Mouse (Mus musculus): ENCODE results near the gene Ppp1ca.

Gene Ppp1ca

GRCm38 (mm10) chr19:4184976-4185975, 6.6 kb upstream of the Ppp1ca start:
- DNase-seq (ENCODE audit: low read depth, low spot score): no peak

- DNase-seq (ENCODE audit: low read depth, low spot score): no peak
Observed at GRCm38 (mm10) chr19:4187303-4187702, 4.6 kb upstream of the Ppp1ca start.

- DNase-seq (ENCODE audit: low read depth, low spot score): no peak
Observed at GRCm38 (mm10) chr19:4189051-4189620, 2.7 kb upstream of the Ppp1ca start.

- no peak for DNase-seq (ENCODE audit: low read depth, low spot score)
Observed at GRCm38 (mm10) chr19:4190831-4191334, 982 bp upstream of the Ppp1ca start, which contains the start of gene Tbc1d10c. Tbc1d10c (minus strand) TSS chr19:4191284.

- DNase-seq (ENCODE audit: low read depth, low spot score): no peak
Observed at GRCm38 (mm10) chr19:4192251-4192985, 553 bp downstream of the Ppp1ca start.

GRCm38 (mm10) chr19:4193129-4193528, 1.3 kb downstream of the Ppp1ca start:
- no peak for DNase-seq (ENCODE audit: low read depth, low spot score)

- DNase-seq (ENCODE audit: low read depth, low spot score): no peak
Observed at GRCm38 (mm10) chr19:4194021-4194724, 2.3 kb downstream of the Ppp1ca start.

- DNase-seq (ENCODE audit: low read depth, low spot score): no peak
Observed at GRCm38 (mm10) chr19:4194776-4195650, 3.1 kb downstream of the Ppp1ca start.

- no peak for DNase-seq (ENCODE audit: low read depth, low spot score)
Observed at GRCm38 (mm10) chr19:4196048-4196447, 4.2 kb downstream of the Ppp1ca start.

GRCm38 (mm10) chr19:4196548-4196947, 4.7 kb downstream of the Ppp1ca start:
- DNase-seq (ENCODE audit: low read depth, low spot score): no peak

GRCm38 (mm10) chr19:4197180-4197579, 5.3 kb downstream of the Ppp1ca start:
- DNase-seq (ENCODE audit: low read depth, low spot score): no peak

- DNase-seq (ENCODE audit: low read depth, low spot score): peak; percentile 96
Observed at GRCm38 (mm10) chr19:4201291-4201909, 9.5 kb downstream of the Ppp1ca start, which contains the start of gene Rad9a. Rad9a (minus strand) TSS chr19:4201662.

- no peak for DNase-seq (ENCODE audit: low read depth, low spot score)
Observed at GRCm38 (mm10) chr19:4202149-4202548, 10.3 kb downstream of the Ppp1ca start.

- DNase-seq (ENCODE audit: low read depth, low spot score): no peak
Observed at GRCm38 (mm10) chr19:4203148-4203547, 11.3 kb downstream of the Ppp1ca start.

GRCm38 (mm10) chr19:4203604-4204326, 11.9 kb downstream of the Ppp1ca start:
- DNase-seq (ENCODE audit: low read depth, low spot score): no peak

GRCm38 (mm10) chr19:4204889-4205288, 13.0 kb downstream of the Ppp1ca start:
- DNase-seq (ENCODE audit: low read depth, low spot score): no peak

- DNase-seq (ENCODE audit: low read depth, low spot score): peak; percentile 77
Observed at GRCm38 (mm10) chr19:4206971-4207370, 15.1 kb downstream of the Ppp1ca start.

- no peak for DNase-seq (ENCODE audit: low read depth, low spot score)
Observed at GRCm38 (mm10) chr19:4208563-4208962, 16.7 kb downstream of the Ppp1ca start.

All from forelimb bud, embryonic 11.5 days (tissue).